Mouse (Mus musculus) heart, adult 2 months (tissue): ENCODE measurements around the gene Smarca2. TPM values are rescaled to one million over a fixed set of nuclear protein-coding genes. Genes with fewer than 3 reads are reported as not detected.

Source experiments
- DNase-seq, 2 experiments: peaks; one replicate each; pipeline ENCODE4 v3.0.0; 2021
- H3K27ac ChIP-seq: fragments of 200-600 bp; 2 replicates; pipeline ENCODE4 v1.8.1; 2022
- H3K27me3 ChIP-seq: fragments of 200-500 bp; 2 replicates; pipeline ENCODE4 v1.6.1; 2012; ENCODE audit warnings: mild to moderate bottlenecking, low read length, inconsistent platforms, mixed read lengths; ENCODE audit not compliant: control insufficient read depth, insufficient read depth
- H3K36me3 ChIP-seq: fragments of 200-500 bp; 2 replicates; pipeline ENCODE4 v1.6.1; 2012; ENCODE audit warnings: low read length, inconsistent platforms; ENCODE audit not compliant: control insufficient read depth, insufficient read depth
- H3K4me1 ChIP-seq: fragments of 200-500 bp; 2 replicates; pipeline ENCODE4 v1.6.1; 2011; ENCODE audit warnings: low read length; ENCODE audit not compliant: control insufficient read depth, insufficient read depth
- H3K4me3 ChIP-seq: fragments of 200-600 bp; 2 replicates; pipeline ENCODE4 v1.8.1; 2022
- H3K79me2 ChIP-seq: fragments of 200-500 bp; replicated peaks from 2 replicates; pipeline ENCODE4 v1.6.1; 2012; ENCODE audit warnings: mild to moderate bottlenecking, inconsistent platforms, low read length, moderate library complexity, mixed read lengths; ENCODE audit not compliant: control insufficient read depth, insufficient read depth
- H3K9ac ChIP-seq: fragments of 200-500 bp; 2 replicates; pipeline ENCODE4 v1.6.1; 2012; ENCODE audit warnings: low read depth, mild to moderate bottlenecking, control low read depth, inconsistent platforms, low read length, mixed read lengths
- CTCF ChIP-seq: fragments of 200-600 bp; IDR thresholded peaks from 2 replicates; pipeline ENCODE4 v1.8.1; 2022; ENCODE audit warnings: antibody characterized with exemption, mild to moderate bottlenecking, moderate library complexity
- EP300 ChIP-seq: fragments of 200-500 bp; IDR thresholded peaks from 2 replicates; pipeline ENCODE4 v1.6.1; 2011; ENCODE audit warnings: low read depth, low read length, control low read depth; ENCODE audit not compliant: insufficient read depth
- POLR2A ChIP-seq: fragments of 200-500 bp; IDR thresholded peaks from 2 replicates; pipeline ENCODE4 v1.6.1; 2011; ENCODE audit warnings: mild to moderate bottlenecking, low read depth, low read length, control low read depth; ENCODE audit not compliant: insufficient read depth
- WGBS: fragments of 180-500 bp; shearing (Covaris S2); methylation state at CpG from one replicate; pipeline ENCODE4 v1.1.7; 2018; 5-methylcytosine and 5-hydroxymethylcytosine counted together
- intact Hi-C: fragments of 180-260 bp; cut with DNase I; formaldehyde crosslinking; loops from one replicate; pipeline ENCODE4 v1.15.1; 2025
- polyA plus RNA-seq: library from polyadenylated mRNA; depleted of rRNA; stranded (reverse); fragments of >200 nt; gene quantifications from 2 replicates; pipeline ENCODE4 v1.2.3, GENCODE M21; 2012
- total RNA-seq, 2 experiments: library from RNA; stranded (reverse); gene quantifications; 2 replicates each; pipeline ENCODE4 v1.2.3; 2021

Gene Smarca2
- total and polyA plus RNA-seq, 3 experiments: 24.3 to 72.1 (median 65.7) TPM

GRCm38 (mm10) chr19:26609637-26610036 is 4.8 kb downstream of the Smarca2 start:
- no peak overlapping the region for H3K27ac ChIP-seq
- peaks cover 22% of the 10 kb centered on the region for H3K36me3 ChIP-seq
- intact Hi-C loops: no loop called here
- no peaks in the 10 kb centered on the region for H3K79me2 ChIP-seq
- peaks cover 14% of the 10 kb centered on the region for H3K4me1 ChIP-seq
- DNase-seq: no peak
- TF ChIP-seq POLR2A (no peak), EP300 (no peak), CTCF (no peak)
- H3K4me3 ChIP-seq: no peak overlapping the region
- H3K27me3 ChIP-seq: no peaks in the 10 kb centered on the region
- 42% methylated on average over 2 of the region's 2 CpGs for WGBS
- no peak overlapping the region for H3K9ac ChIP-seq

GRCm38 (mm10) chr19:26612995-26613394 is 8.1 kb downstream of the Smarca2 start:
- H3K79me2 ChIP-seq: peaks cover 7% of the 10 kb centered on the region
- 24% methylated on average over 4 of the region's 4 CpGs for WGBS
- 0 out of 2 replicates have a peak overlapping the region, but pooled peaks have one; percentile 4 for H3K9ac ChIP-seq
- peak in 1 of 2 experiments; percentile 31 for DNase-seq
- H3K4me3 ChIP-seq: peak overlapping the region; percentile 3; the same call in 1 of the 2 replicates
- peaks cover 21% of the 10 kb centered on the region for H3K4me1 ChIP-seq
- intact Hi-C loops: no loop called here
- TF ChIP-seq EP300 (no peak), POLR2A (no peak), CTCF (no peak)
- H3K36me3 ChIP-seq: peaks cover 24% of the 10 kb centered on the region
- H3K27me3 ChIP-seq: no peaks in the 10 kb centered on the region
- H3K27ac ChIP-seq: peak overlapping the region; percentile 71

DNA sequence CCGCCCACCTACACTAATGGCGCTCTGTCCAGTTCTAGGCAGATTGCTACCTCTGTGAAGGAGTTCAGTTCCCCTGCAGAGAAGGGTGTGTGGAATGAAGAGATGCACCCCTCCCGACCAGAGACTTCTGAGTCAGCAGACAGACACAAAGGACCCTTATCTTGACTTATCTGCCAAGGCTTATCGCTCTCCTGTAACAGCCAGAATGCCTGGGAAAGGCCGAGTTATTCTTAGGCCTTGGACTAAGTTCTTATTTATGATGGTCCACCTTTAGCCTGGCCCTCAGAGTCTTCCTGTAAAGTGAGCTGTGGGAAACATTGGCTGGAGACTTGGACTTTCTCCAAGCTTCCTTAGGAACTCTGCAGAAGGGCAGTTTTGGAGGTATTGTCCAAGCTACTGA is 8.8 kb downstream of the Smarca2 start:
- DNase-seq: peak; percentile 39 to 42
- intact Hi-C loops: no loop called here
- Histone ChIP-seq H3K9ac (no peak overlapping the region), H3K27me3 (no peaks in the 10 kb centered on the region), H3K36me3 (peaks cover 19% of the 10 kb centered on the region), H3K27ac (peak overlapping the region; percentile 71), H3K4me3 (no peak overlapping the region), H3K79me2 (peaks cover 8% of the 10 kb centered on the region), H3K4me1 (peaks cover 19% of the 10 kb centered on the region)
- whole genome bisulfite sequencing: 19% methylated on average over 5 of the region's 5 CpGs
- no peak for TF ChIP-seq POLR2A
- no peak for TF ChIP-seq CTCF
- TF ChIP-seq EP300: 0 out of 2 replicates have a peak, but pooled peaks have one; percentile 20

GRCm38 (mm10) chr19:26616271-26616670 is 11.4 kb downstream of the Smarca2 start:
- no peak overlapping the region for H3K9ac ChIP-seq
- intact Hi-C loops: no loop called here
- 78% methylated on average over 1 of the region's 1 CpGs for WGBS
- no peak overlapping the region for H3K27ac ChIP-seq
- peaks cover 8% of the 10 kb centered on the region for H3K79me2 ChIP-seq
- H3K36me3 ChIP-seq: peaks cover 25% of the 10 kb centered on the region
- H3K4me3 ChIP-seq: no peak overlapping the region
- H3K4me1 ChIP-seq: peaks cover 17% of the 10 kb centered on the region
- H3K27me3 ChIP-seq: no peaks in the 10 kb centered on the region
- DNase-seq: no peak
- no peak for TF ChIP-seq CTCF
- TF ChIP-seq EP300: no peak
- no peak for TF ChIP-seq POLR2A

DNA sequence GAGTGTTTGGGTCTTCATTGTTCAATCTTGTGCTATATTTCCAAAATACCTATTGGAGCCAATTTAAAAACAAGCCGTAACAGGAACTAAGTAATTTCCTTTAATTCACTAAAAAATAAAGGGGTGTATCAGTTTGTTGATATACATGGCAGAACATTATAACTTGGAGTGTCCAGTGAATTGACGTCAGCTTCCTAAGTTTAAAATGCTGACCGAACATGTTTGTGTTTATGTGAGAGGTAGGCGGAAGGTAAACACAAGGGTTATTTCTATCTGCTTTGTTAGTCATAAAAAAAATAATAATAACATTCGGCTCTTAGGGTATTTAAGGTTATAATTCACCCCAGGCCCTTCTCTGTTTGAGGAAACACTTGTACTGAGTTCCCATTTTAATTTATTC is 12.4 kb downstream of the Smarca2 start:
- Histone ChIP-seq H3K4me1 (peaks cover 17% of the 10 kb centered on the region), H3K79me2 (peaks cover 8% of the 10 kb centered on the region), H3K9ac (no peak overlapping the region), H3K36me3 (peaks cover 25% of the 10 kb centered on the region), H3K4me3 (no peak overlapping the region), H3K27ac (peak overlapping the region; percentile 6; the same call in 1 of the 2 replicates), H3K27me3 (no peaks in the 10 kb centered on the region)
- TF ChIP-seq POLR2A: no peak
- no peak for TF ChIP-seq EP300
- TF ChIP-seq CTCF: no peak
- 57% methylated on average over 5 of the region's 5 CpGs for WGBS
- DNase-seq: no peak
- intact Hi-C loops: no loop called here

GRCm38 (mm10) chr19:26630712-26631235 is 25.9 kb downstream of the Smarca2 start:
- intact Hi-C loops: no loop called here
- TF ChIP-seq POLR2A (no peak), CTCF (no peak), EP300 (no peak)
- H3K4me1 ChIP-seq: no peaks in the 10 kb centered on the region; the same call in 1 of the 2 replicates
- no peak overlapping the region for H3K27ac ChIP-seq
- no peaks in the 10 kb centered on the region for H3K79me2 ChIP-seq
- H3K27me3 ChIP-seq: no peaks in the 10 kb centered on the region
- H3K36me3 ChIP-seq: peaks cover 4% of the 10 kb centered on the region
- WGBS: 55% methylated on average over 8 of the region's 8 CpGs
- DNase-seq: peak; percentile 30 to 41
- no peak overlapping the region for H3K9ac ChIP-seq
- H3K4me3 ChIP-seq: no peak overlapping the region
